Mouse (Mus musculus): ENCODE results near the gene Gm28044. TPM values are rescaled to one million over a fixed set of nuclear protein-coding genes. Genes with fewer than 3 reads are reported as not detected.
"Not testable (repeated sequence)": the region's sequence is repeated elsewhere in the genome, so short reads cannot be mapped to it uniquely, and the experiment has no call there.

Gene Gm28044
- total RNA-seq (2014; rRNA removed) (not detected in 2 replicates), polyA plus RNA-seq (2015; fragmentation: Nextera tagmentation; extraction: Ambion mirVana) (not detected in 2 replicates)

DNA sequence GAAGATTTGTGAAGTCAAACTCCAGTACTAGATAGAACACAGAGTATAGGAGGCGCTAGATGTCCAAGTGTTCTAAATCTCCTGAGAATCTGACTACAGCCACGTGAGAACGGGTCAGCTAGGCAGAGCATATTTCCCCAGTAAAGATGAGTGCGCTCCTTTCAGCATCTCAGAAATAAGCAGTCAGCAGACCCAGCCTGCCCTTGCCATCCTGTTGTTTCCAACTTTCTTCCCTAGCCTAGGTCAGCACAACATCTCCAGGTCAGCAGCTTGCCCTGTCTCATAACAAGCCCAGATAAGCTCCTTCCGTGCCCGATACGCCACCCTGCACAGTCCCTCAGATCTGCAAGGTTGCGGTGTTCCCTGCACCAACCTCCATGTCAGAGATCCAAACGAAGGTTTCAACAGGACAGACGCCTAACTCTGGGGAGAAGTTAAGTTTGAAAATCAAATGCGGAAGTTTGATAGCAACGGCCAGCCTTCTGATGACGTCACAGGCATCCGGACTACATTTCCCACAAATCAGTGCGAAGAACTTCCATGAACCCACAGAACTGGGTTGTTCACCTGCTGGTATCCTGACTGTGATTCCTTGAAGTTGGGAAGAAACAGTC lies at the start of gene Gm28044, which contains the start of gene Zfp953:
Gm28044 (minus strand) TSS at position 406 of the 614 bp plus-strand sequence.
Zfp953 (minus strand) TSS at position 475 of the 614 bp plus-strand sequence.
- Histone ChIP-seq H3K36me3 (ENCODE audit: insufficient read depth) (no peaks in the 10 kb centered on the region), H3K9me3 (ENCODE audit: low read length) (no peaks in the 10 kb centered on the region), H3K27ac (ENCODE audit: low read depth, low read length) (0 out of 2 replicates have a peak within 1 kb of the TSS, but pooled peaks have one; percentile 22), H3K4me1 (ENCODE audit: insufficient read depth) (peaks cover 5% of the 10 kb centered on the region; the same call in 1 of the 2 replicates), H3K9ac (peak within 1 kb of the TSS; percentile 51), H3K4me2 (ENCODE audit: low read depth) (peak within 1 kb of the TSS; percentile 63), H3K4me3 (ENCODE audit: low read depth, low read length) (peak within 1 kb of the TSS; percentile 70), H3K27me3 (ENCODE audit: insufficient read depth, low read length) (no peaks in the 10 kb centered on the region)
- under 1% methylated on average over 15 of the region's 15 CpGs for WGBS
- ATAC-seq = peak; percentile 97
- DNase-seq = peak; percentile 90
- peak; percentile 34; the same call in 1 of the 2 replicates for TF ChIP-seq CTCF (IDR thresholded peaks at IDR 0.05; ENCODE audit: low read depth)

DNA sequence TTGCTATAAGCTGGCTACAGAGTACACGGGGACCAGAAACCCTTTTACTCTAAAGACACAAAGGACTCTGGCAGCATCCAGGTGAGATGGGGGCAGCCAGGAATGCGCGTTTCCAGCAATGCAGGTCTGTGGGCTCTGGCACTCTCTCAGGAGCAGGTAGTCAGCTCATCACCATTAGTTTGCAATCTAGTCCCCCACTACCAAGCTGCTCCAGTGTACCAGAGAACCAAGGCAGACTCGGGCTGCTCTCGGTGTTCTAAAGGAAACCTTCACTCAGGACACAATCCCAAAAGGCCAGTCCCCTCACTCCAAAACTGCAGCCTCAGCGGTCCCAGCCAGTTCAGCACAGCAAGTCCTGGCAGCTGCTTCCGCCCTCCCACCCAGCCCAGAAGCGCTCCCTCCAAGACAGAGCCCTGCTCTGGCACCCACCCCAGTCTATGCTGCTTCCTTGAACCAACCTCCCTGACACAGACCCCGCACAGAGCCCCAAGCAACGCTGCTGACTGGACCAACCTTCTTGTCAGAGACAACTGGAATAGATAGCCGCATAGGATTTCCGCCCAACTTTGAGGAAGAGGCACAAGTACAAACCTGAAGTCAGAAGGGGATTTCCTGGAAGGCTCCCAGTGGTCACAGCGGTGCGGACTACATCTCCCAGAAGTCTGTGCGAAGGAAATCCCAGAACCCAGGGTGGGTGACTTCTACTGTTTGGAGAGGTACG lies 39.0 kb upstream of the Gm28044 start, which contains the start of gene Zfp429:
Zfp429 (minus strand) TSS at position 637 of the 721 bp plus-strand sequence.
- not testable (repeated sequence) for H3K4me1 ChIP-seq (ENCODE audit: insufficient read depth); H3K27ac ChIP-seq (ENCODE audit: low read depth, low read length); H3K9me3 ChIP-seq (ENCODE audit: low read length); H3K36me3 ChIP-seq (ENCODE audit: insufficient read depth); H3K27me3 ChIP-seq (ENCODE audit: insufficient read depth, low read length)
- H3K4me2 ChIP-seq (ENCODE audit: low read depth) = peak within 1 kb of the TSS; percentile 69
- H3K9ac ChIP-seq = peak within 1 kb of the TSS; percentile 45
- H3K4me3 ChIP-seq (ENCODE audit: low read depth, low read length) = peak within 1 kb of the TSS; percentile 56
- DNase-seq = peak; percentile 68
- WGBS = 2% methylated on average over 14 of the region's 16 CpGs
- ATAC-seq = peak; percentile 95

DNA sequence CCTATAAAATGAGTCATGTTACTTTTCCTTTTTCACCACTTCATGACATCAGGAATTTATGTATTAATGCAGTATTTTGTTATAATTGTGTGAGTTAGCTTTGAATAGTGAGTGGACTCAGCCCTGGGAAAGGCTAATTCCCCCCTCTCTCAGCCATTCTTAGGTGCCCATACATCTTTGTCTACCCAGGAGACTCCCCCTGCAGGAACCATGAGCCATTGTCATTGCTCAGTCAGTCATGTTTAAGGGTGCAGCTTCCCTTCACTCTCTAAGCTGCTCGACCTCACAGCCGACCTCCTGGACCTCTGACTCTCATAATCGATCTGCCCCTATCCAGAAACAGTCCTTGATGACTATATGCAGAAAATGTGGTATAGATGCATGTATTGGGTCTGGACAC lies 15.9 kb upstream of the Gm28044 start:
- H3K4me1 ChIP-seq (ENCODE audit: insufficient read depth); DNase-seq; H3K4me3 ChIP-seq (ENCODE audit: low read depth, low read length); H3K27ac ChIP-seq (ENCODE audit: low read depth, low read length); H3K27me3 ChIP-seq (ENCODE audit: insufficient read depth, low read length); ATAC-seq; H3K36me3 ChIP-seq (ENCODE audit: insufficient read depth); H3K4me2 ChIP-seq (ENCODE audit: low read depth); H3K9ac ChIP-seq; H3K9me3 ChIP-seq (ENCODE audit: low read length): not testable (repeated sequence)
- 55% methylated on average over 3 of the region's 3 CpGs for WGBS

DNA sequence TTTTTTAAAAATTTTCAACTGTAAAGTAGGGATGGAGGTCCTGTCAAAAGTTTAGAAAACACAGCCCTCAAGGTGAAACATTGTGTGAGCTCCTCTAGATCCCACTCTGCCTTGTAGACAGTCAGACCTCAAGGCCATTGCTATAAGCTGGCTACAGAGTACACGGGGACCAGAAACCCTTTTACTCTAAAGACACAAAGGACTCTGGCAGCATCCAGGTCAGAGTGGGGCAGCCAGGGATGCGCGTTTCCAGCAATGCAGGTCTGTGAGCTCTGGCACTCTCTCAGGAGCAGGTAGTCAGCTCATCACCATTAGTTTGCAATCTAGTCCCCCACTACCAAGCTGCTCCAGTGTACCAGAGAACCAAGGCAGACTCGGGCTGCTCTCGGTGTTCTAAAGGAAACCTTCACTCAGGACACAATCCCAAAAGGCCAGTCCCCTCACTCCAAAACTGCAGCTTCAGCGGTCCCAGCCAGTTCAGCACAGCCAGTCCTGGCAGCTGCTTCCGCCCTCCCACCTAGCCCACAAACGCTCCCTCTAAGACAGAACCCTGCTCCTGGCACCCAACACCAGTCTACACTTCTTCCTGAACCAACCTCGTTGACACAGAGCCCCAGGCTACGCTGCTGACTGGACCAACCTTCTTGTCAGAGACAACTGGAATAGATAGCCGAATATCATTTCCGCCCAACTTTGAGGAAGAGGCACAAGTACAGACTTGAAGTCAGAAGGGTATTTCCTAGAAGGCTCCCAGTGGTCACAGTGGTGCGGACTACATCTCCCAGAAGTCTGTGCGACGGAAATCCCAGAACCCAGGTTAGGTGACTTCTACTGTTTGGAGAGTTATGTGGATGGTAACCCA lies 14.9 kb upstream of the Gm28044 start, which contains the start of the genes Gm28041 and Zfp456:
Gm28041 (minus strand) TSS at position 684 of the 862 bp plus-strand sequence.
Zfp456 (minus strand) TSS at position 761 of the 862 bp plus-strand sequence.
- Histone ChIP-seq H3K4me2 (ENCODE audit: low read depth) (peak within 1 kb of the TSS; percentile 55), H3K4me3 (ENCODE audit: low read depth, low read length) (peak within 1 kb of the TSS; percentile 34)
- H3K27me3 ChIP-seq (ENCODE audit: insufficient read depth, low read length); H3K9me3 ChIP-seq (ENCODE audit: low read length); H3K4me1 ChIP-seq (ENCODE audit: insufficient read depth); H3K9ac ChIP-seq; H3K36me3 ChIP-seq (ENCODE audit: insufficient read depth); H3K27ac ChIP-seq (ENCODE audit: low read depth, low read length): not testable (repeated sequence)
- peak; percentile 88 for ATAC-seq
- peak; percentile 46 for DNase-seq
- 28% methylated on average over 13 of the region's 15 CpGs for WGBS

DNA sequence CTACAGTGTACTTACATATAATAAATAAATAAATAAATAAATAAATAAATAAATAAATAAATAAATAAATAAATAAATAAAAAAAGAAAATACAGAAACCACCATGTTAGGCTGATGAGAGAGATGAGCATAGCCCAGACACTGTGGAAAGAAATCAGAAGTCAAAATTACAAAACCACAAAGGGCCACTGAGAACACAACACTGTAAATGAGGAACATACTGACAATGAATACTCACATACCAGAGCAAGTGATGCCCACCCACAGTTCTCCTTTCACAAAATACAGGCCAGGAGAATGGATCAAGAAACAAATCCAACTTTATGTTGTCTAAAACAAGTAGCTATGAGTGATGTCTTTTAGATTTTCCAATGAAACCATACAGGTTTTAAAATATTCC lies 8.5 kb downstream of the Gm28044 start:
- Histone ChIP-seq H3K4me1 (ENCODE audit: insufficient read depth) (no peaks in the 10 kb centered on the region), H3K9me3 (ENCODE audit: low read length) (no peaks in the 10 kb centered on the region), H3K4me2 (ENCODE audit: low read depth) (no peak overlapping the region), H3K27ac (ENCODE audit: low read depth, low read length) (no peak overlapping the region), H3K4me3 (ENCODE audit: low read depth, low read length) (no peak overlapping the region), H3K9ac (no peak overlapping the region), H3K27me3 (ENCODE audit: insufficient read depth, low read length) (no peaks in the 10 kb centered on the region), H3K36me3 (ENCODE audit: insufficient read depth) (no peaks in the 10 kb centered on the region)
- ATAC-seq (no peak), DNase-seq (no peak)
- TF ChIP-seq CTCF (IDR thresholded peaks at IDR 0.05; ENCODE audit: low read depth) = no peak

DNA sequence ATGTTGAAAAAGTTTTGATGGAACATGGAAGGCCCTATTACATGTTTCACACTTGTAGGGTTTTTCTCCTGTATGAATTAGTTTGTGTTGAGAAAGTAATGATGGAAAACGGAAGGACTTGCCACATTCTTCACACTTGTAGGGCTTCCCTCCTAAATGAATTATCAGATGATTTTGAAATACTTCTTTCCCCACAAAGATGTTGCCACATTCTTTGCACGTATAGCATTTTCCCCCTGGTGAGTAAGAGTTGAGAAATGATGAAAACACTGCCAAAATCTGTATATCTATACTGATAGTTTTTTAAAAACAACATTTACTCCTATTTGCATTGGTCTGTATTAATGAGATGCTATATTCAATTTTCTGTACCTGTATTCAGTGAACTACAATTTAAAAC lies 16.9 kb downstream of the Gm28044 start:
- 95% methylated on average over 2 of the region's 2 CpGs for WGBS
- Histone ChIP-seq H3K9ac (no peak overlapping the region), H3K27me3 (ENCODE audit: insufficient read depth, low read length) (no peaks in the 10 kb centered on the region), H3K9me3 (ENCODE audit: low read length) (no peaks in the 10 kb centered on the region), H3K4me1 (ENCODE audit: insufficient read depth) (no peaks in the 10 kb centered on the region), H3K36me3 (ENCODE audit: insufficient read depth) (no peaks in the 10 kb centered on the region), H3K27ac (ENCODE audit: low read depth, low read length) (no peak overlapping the region), H3K4me3 (ENCODE audit: low read depth, low read length) (no peak overlapping the region), H3K4me2 (ENCODE audit: low read depth) (no peak overlapping the region)
- ATAC-seq = no peak
- no peak for TF ChIP-seq CTCF (IDR thresholded peaks at IDR 0.05; ENCODE audit: low read depth)
- no peak for DNase-seq

Measured in forebrain, postnatal 0 days (tissue).